Mouse (Mus musculus) effector memory CD4-positive, alpha-beta T cell, adult 7 months (primary cell): ENCODE measurements around the gene Zfp276. TPM values are rescaled to one million over a fixed set of nuclear protein-coding genes. Genes with fewer than 3 reads are reported as not detected.

Experiments used
- polyA plus RNA-seq: library from polyadenylated mRNA; unstranded; fragments of 100-300 nt; shearing (Covaris generic); gene quantifications from one replicate; pipeline ENCODE4 v1.2.1, GENCODE M21; 2017

The Zfp276 gene
- polyA plus RNA-seq: 36.7 TPM

GRCm38 (mm10) chr8:123254099-123254885 lies at the start of gene Zfp276, which contains the start of gene Vps9d1:
Gene Zfp276 (plus strand): TSS chr8:123254195.
Gene Vps9d1 (minus strand): TSS chr8:123254348.

GRCm38 (mm10) chr8:123212321-123213117 lies 41.5 kb upstream of the Zfp276 start, which contains the start of the genes Chmp1a and Spata33:
Gene Chmp1a (minus strand): TSS chr8:123212763.
Gene Spata33 (plus strand): TSS chr8:123212832.

GRCm38 (mm10) chr8:123224278-123225266 lies 29.4 kb upstream of the Zfp276 start, which contains the start of gene Cdk10:
Gene Cdk10 (plus strand): TSS chr8:123224842.

GRCm38 (mm10) chr8:123235520-123236497 lies 18.2 kb upstream of the Zfp276 start, which contains the start of gene Spata2l:
Gene Spata2l (minus strand): TSS chr8:123236233.

GRCm38 (mm10) chr8:123318467-123318911 lies 64.5 kb downstream of the Zfp276 start, which contains the start of gene Fanca:
Gene Fanca (minus strand): TSS chr8:123318576.

Other genes starting within 250 kb of the Zfp276 start
- gene Ankrd11, start 211.9 kb upstream of the Zfp276 start, polyA plus RNA-seq: 295 TPM
- gene Spg7, start 191.3 kb upstream of the Zfp276 start, polyA plus RNA-seq: 85.7 TPM
- gene Rpl13, start 151.8 kb upstream of the Zfp276 start, polyA plus RNA-seq: 955 TPM
- 14.2 TPM for gene Cpne7, start 136.8 kb upstream of the Zfp276 start, polyA plus RNA-seq
- 0.33 TPM for gene Sult5a1, start 95.9 kb upstream of the Zfp276 start, polyA plus RNA-seq
- gene Dpep1, start 68.0 kb upstream of the Zfp276 start, polyA plus RNA-seq: not detected
- 162 TPM for gene Chmp1a, start 41.4 kb upstream of the Zfp276 start, polyA plus RNA-seq
- not detected for gene Spata33, start 41.4 kb upstream of the Zfp276 start, polyA plus RNA-seq
- gene Cdk10, start 29.4 kb upstream of the Zfp276 start, polyA plus RNA-seq: 16.1 TPM
- gene Spata2l, start 18.0 kb upstream of the Zfp276 start, polyA plus RNA-seq: 7.9 TPM
- 16.2 TPM for gene Vps9d1, start 153 bp downstream of the Zfp276 start, polyA plus RNA-seq
- 5.4 TPM for gene Fanca, start 64.4 kb downstream of the Zfp276 start, polyA plus RNA-seq
- gene Spire2, start 78.5 kb downstream of the Zfp276 start, polyA plus RNA-seq: 0.54 TPM
- gene Tcf25, start 119.6 kb downstream of the Zfp276 start, polyA plus RNA-seq: 348 TPM
- gene Mc1r, start 152.9 kb downstream of the Zfp276 start, polyA plus RNA-seq: 0.50 TPM
- not detected for gene Tubb3, start 157.2 kb downstream of the Zfp276 start, polyA plus RNA-seq
- 8.2 TPM for gene Def8, start 169.3 kb downstream of the Zfp276 start, polyA plus RNA-seq
- 72.8 TPM for gene Afg3l1, start 223.7 kb downstream of the Zfp276 start, polyA plus RNA-seq